Mouse (Mus musculus): ENCODE data around the gene Bmp6. TPM values are rescaled to one million over a fixed set of nuclear protein-coding genes. Genes with fewer than 3 reads are reported as not detected.

The Bmp6 gene
- polyA plus RNA-seq, 1 experiment from 2014 or later, result 2.1 TPM

DNA sequence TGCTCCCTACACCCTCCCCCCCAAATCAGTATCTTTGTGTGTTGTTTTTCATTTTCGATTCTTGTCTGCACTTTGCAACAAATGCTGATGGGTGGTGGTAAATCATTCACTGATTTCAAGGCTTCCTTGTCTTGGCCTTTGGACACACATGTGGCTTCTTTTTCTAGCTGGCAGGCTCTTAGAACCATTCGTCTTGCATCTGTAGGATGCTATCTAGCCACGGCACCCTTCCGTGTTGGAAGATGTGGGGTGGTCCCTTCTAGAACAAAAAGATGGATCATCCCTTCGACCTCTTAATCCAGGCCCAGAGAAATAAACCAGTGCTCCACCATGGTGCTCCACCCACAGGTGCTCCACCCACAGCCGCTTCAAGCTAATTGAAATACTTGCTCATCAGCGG is 19.0 kb downstream of the Bmp6 start:
- 85% methylated on average over 7 of the region's 7 CpGs for WGBS
- H3K4me1 ChIP-seq, result no peaks in the 10 kb centered on the region; the same call in 1 of the 2 replicates
- no peak overlapping the region for H3K27ac ChIP-seq
- H3K36me3 ChIP-seq, result no peaks in the 10 kb centered on the region
- no peak overlapping the region for H3K4me3 ChIP-seq
- DNase-seq (ENCODE audit: low spot score), result no peak
- H3K9me3 ChIP-seq, result no peaks in the 10 kb centered on the region
- no peaks in the 10 kb centered on the region for H3K27me3 ChIP-seq (ENCODE audit: insufficient read depth, poor library complexity, severe bottlenecking)

DNA sequence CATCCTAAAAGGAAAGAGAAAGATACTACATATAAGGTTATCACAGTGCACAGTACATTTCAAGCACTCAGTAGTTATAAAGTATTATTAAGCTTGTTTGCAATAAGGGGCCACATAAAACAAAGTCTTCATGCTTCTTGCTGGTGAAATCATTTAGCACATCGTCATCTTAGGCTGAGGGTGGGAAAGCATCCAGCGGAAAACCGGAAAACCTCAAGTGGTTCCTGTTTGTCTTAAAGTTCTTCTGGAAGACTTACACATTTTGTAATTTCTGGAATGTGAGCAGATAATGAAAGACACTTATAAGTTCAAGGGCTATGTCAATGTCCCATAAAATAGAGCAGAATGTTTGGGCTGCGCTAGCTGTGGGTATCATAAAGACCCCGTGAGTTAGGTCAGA is 24.7 kb downstream of the Bmp6 start:
- no peak overlapping the region for H3K4me3 ChIP-seq
- no peak overlapping the region for H3K27ac ChIP-seq
- WGBS, result 74% methylated on average over 5 of the region's 5 CpGs
- H3K4me1 ChIP-seq, result no peaks in the 10 kb centered on the region
- H3K27me3 ChIP-seq (ENCODE audit: insufficient read depth, poor library complexity, severe bottlenecking), result no peaks in the 10 kb centered on the region
- H3K9me3 ChIP-seq, result no peaks in the 10 kb centered on the region
- DNase-seq (ENCODE audit: low spot score), result no peak
- no peaks in the 10 kb centered on the region for H3K36me3 ChIP-seq

DNA sequence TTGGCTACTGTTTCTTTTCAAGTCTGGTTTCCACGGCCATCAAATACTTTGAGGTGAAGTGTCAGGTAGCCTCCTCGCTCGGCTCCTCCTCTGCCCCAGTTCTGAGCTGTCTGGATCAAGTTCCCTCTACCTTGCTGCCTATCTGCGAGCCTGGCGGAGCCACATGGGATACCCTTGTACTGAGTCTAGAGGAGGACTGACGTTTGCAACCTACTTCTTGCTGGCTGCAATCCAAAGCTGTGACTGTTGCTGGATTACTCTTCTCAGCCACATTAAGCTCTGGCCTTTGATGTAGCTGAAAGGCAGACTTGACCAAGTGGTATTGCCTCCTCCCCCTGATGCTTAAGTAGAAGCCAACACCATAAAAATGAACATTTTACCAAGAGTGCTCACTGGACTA is 31.2 kb downstream of the Bmp6 start:
- no peak for DNase-seq (ENCODE audit: low spot score)
- 65% methylated on average over 6 of the region's 6 CpGs for WGBS
- Histone ChIP-seq H3K36me3 (no peaks in the 10 kb centered on the region), H3K4me1 (peaks cover 9% of the 10 kb centered on the region; the same call in 1 of the 2 replicates), H3K27me3 (ENCODE audit: insufficient read depth, poor library complexity, severe bottlenecking) (no peaks in the 10 kb centered on the region), H3K4me3 (no peak overlapping the region), H3K27ac (no peak overlapping the region), H3K9me3 (peaks cover 6% of the 10 kb centered on the region; the same call in 1 of the 2 replicates)

DNA sequence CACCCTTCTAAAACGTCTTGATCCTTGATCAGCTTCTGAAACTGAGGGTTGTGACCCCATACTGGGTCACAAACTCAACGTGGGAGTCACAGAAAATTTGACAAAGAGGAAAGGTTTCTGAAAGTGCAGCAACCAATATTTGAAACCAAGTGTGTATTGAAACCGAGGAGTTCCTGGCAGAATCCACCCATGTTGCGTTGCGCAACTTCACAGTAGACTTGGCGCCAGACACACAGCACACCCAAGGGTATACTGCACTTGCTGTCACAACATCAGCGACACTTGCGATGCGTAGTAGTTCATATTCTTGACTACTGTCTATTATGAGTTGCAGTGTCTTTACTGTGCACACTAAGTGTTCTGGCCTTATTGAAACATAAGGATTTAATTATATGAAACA is 32.4 kb downstream of the Bmp6 start:
- Histone ChIP-seq H3K36me3 (no peaks in the 10 kb centered on the region), H3K4me3 (no peak overlapping the region), H3K4me1 (peaks cover 9% of the 10 kb centered on the region; the same call in 1 of the 2 replicates), H3K27ac (no peak overlapping the region), H3K27me3 (ENCODE audit: insufficient read depth, poor library complexity, severe bottlenecking) (no peaks in the 10 kb centered on the region), H3K9me3 (peaks cover 6% of the 10 kb centered on the region; the same call in 1 of the 2 replicates)
- DNase-seq (ENCODE audit: low spot score), result no peak
- 86% methylated on average over 9 of the region's 9 CpGs for WGBS

DNA sequence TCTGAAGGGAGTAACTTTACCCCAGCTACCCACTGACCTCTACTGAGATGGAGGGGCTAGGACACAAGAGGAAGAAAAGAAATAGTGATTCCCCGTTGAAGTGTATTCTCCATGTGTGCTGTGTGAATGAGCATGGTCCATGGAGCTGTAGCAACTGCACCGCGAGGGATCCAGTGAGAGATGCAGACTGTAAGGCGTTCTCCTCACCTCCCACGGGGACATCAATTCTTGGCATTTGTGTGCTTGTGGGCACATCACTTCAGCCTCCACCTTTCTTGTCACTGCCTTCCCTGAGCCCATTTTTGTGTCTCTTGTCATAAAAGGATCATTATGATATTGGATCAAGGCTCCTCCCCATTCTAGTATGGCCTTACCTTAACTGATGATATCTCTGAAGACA is 34.9 kb downstream of the Bmp6 start:
- no peak for DNase-seq (ENCODE audit: low spot score)
- no peaks in the 10 kb centered on the region for H3K27me3 ChIP-seq (ENCODE audit: insufficient read depth, poor library complexity, severe bottlenecking)
- peaks cover 6% of the 10 kb centered on the region; the same call in 1 of the 2 replicates for H3K9me3 ChIP-seq
- no peak overlapping the region for H3K27ac ChIP-seq
- no peak overlapping the region for H3K4me3 ChIP-seq
- H3K36me3 ChIP-seq, result no peaks in the 10 kb centered on the region
- WGBS, result 88% methylated on average over 5 of the region's 5 CpGs
- peaks cover 9% of the 10 kb centered on the region; the same call in 1 of the 2 replicates for H3K4me1 ChIP-seq

DNA sequence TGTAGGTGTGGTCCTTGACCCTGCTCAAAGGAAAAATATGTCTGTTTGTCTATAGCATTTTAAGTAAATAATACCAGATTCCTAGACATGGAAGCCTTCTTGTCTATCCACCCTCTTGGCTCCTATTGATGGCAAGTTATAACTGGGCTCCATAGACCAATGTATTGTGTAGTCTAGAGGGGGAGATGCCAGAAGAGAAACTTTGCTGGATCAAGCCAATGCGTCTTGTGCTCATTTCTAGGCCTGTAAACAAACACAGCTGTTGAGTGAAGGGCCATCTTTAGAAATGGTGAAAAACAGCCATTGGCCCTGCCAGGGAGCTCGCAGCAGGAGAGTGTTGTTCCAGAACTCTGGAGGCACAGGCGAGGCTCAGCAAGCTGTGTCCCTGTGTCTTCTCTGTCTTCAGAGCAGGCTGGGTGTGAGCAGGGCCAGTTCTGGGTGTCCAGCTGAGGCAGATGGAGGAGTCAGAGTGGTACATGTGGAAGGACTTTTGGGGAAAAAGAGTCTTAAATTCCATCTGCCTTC is 41.2 kb downstream of the Bmp6 start:
- no peak overlapping the region for H3K27ac ChIP-seq
- H3K9me3 ChIP-seq, result no peaks in the 10 kb centered on the region
- H3K27me3 ChIP-seq (ENCODE audit: insufficient read depth, poor library complexity, severe bottlenecking), result no peaks in the 10 kb centered on the region
- no peak overlapping the region for H3K4me3 ChIP-seq
- H3K36me3 ChIP-seq, result no peaks in the 10 kb centered on the region
- no peak for DNase-seq (ENCODE audit: low spot score)
- H3K4me1 ChIP-seq, result no peaks in the 10 kb centered on the region
- WGBS, result 78% methylated on average over 3 of the region's 3 CpGs

DNA sequence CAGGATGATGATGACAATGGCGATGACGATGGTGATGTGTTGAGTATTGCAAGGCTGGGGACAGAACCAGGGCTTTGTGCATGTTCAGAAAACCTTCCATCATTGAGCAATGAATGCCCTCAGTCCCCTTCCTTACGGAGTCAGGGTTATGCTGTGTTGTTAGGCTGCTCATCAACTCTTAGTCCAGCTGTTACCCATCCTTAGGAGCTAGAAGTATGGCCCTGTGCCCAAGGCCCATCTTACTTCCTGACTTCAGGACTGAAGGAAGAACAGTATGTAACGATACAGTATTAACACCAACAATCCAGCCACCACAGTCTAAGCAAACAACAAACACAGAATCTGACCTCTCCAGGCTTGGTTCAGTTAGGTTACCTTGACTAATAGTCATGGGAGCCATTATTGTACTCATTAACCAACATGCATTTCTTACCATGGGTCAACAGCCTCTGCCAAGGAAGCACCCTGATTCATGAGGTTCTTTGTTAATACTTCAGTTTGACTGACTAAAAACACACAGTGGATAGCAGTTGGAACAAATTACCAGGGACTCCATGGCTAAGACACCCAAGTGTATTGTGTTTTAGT is 42.6 kb downstream of the Bmp6 start:
- Histone ChIP-seq H3K36me3 (no peaks in the 10 kb centered on the region), H3K27ac (no peak overlapping the region), H3K4me1 (no peaks in the 10 kb centered on the region), H3K4me3 (no peak overlapping the region), H3K27me3 (ENCODE audit: insufficient read depth, poor library complexity, severe bottlenecking) (no peaks in the 10 kb centered on the region), H3K9me3 (no peaks in the 10 kb centered on the region)
- 85% methylated on average over 4 of the region's 4 CpGs for WGBS
- no peak for DNase-seq (ENCODE audit: low spot score)

DNA sequence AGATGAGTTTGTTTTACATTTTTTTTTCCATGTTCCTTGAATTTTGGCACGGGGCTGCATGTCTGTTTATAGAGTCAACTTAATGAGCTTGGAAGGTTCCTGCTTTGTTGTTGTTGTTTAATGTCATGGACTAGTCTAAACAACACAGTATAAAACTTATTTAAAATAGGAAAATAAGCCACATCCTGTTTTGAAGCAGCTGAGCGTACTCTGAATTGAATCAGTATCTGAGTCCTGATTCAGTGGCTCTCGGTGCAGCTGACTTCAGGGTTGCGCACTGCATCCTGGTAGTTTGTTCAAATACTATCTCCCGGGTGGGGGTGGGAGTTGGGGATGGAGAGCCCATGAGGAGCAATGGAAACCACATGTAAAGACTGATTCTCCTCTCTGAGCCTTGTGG is 48.5 kb downstream of the Bmp6 start:
- Histone ChIP-seq H3K4me1 (no peaks in the 10 kb centered on the region), H3K36me3 (no peaks in the 10 kb centered on the region), H3K27ac (no peak overlapping the region), H3K9me3 (no peaks in the 10 kb centered on the region), H3K4me3 (no peak overlapping the region), H3K27me3 (ENCODE audit: insufficient read depth, poor library complexity, severe bottlenecking) (no peaks in the 10 kb centered on the region; the same call in 1 of the 2 replicates)
- no peak for DNase-seq (ENCODE audit: low spot score)
- 71% methylated on average over 5 of the region's 5 CpGs for WGBS

DNA sequence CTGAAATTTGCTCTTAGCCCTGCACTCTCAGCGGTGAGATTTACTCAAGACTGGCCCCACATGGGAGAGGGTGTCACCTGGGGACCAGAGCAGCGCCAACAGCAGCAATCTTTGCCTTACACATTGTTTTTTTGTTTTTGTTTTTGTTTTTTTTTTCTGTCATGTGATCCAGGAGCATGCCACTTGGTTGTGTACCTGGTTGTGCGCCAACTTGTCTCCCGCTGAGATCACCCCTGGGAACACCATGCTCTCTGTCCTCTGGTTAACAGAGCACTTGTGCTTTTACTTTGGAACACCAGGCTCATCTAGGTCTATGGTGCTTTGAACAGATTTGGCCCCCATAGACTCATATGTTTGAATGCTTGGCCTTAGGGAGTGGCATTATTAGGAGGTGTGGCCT is 50.1 kb downstream of the Bmp6 start:
- 88% methylated on average over 4 of the region's 4 CpGs for WGBS
- no peaks in the 10 kb centered on the region for H3K36me3 ChIP-seq
- H3K9me3 ChIP-seq, result no peaks in the 10 kb centered on the region
- no peaks in the 10 kb centered on the region for H3K4me1 ChIP-seq
- no peak overlapping the region for H3K27ac ChIP-seq
- DNase-seq (ENCODE audit: low spot score), result no peak
- no peak overlapping the region for H3K4me3 ChIP-seq
- H3K27me3 ChIP-seq (ENCODE audit: insufficient read depth, poor library complexity, severe bottlenecking), result no peaks in the 10 kb centered on the region; the same call in 1 of the 2 replicates

DNA sequence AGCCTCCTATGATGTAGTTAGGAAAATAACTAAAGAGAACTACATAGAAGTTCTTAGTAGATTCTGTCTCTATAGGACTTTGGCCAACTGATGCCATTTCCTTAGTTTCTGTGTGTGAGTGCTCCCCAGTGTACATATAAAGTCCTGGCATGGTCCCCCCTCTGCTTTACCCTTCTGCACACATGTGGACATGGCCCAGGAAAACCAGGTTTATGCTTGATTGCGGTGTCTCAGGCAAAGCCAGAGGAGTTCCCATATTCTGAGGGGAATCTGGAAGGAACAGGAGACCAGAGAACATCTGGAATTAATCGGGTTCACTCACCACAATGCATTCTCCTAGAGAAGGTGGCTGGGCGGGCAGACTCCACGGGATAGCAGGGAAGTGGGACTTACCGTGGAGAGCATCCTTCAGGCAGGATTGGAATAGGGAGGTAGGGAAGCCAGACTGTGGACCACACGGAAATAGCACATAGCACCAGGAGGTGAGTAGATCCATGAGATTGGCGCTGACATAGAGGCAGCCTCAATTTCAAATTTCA is 52.2 kb downstream of the Bmp6 start:
- Histone ChIP-seq H3K4me1 (no peaks in the 10 kb centered on the region), H3K27ac (no peak overlapping the region), H3K36me3 (no peaks in the 10 kb centered on the region), H3K4me3 (no peak overlapping the region), H3K27me3 (ENCODE audit: insufficient read depth, poor library complexity, severe bottlenecking) (no peaks in the 10 kb centered on the region; the same call in 1 of the 2 replicates), H3K9me3 (no peaks in the 10 kb centered on the region)
- DNase-seq (ENCODE audit: low spot score), result no peak
- WGBS, result 72% methylated on average over 7 of the region's 7 CpGs

DNA sequence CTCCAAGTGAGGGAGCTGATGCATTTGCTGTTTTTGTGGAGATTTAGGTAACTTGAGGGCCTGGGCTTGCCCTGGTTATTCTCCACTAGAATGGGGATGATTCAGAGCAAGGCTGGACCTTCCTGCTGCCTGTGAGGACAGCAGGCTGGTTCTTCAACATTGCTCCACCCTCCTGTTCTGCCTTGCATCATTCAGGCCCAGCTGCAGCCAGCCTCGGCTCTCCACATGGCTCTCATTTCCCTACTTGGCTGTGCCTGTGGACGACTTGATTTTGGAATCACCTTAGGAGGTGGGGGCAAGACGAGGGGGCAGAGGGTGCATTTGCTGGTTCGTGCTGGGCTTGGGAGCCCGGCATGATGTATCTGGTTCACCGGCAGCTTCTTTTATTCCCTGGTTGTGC is 53.8 kb downstream of the Bmp6 start:
- DNase-seq (ENCODE audit: low spot score), result no peak
- H3K4me3 ChIP-seq, result no peak overlapping the region
- H3K27me3 ChIP-seq (ENCODE audit: insufficient read depth, poor library complexity, severe bottlenecking), result no peaks in the 10 kb centered on the region; the same call in 1 of the 2 replicates
- no peak overlapping the region for H3K27ac ChIP-seq
- no peaks in the 10 kb centered on the region for H3K4me1 ChIP-seq
- no peaks in the 10 kb centered on the region for H3K36me3 ChIP-seq
- H3K9me3 ChIP-seq, result no peaks in the 10 kb centered on the region
- 76% methylated on average over 6 of the region's 6 CpGs for WGBS

DNA sequence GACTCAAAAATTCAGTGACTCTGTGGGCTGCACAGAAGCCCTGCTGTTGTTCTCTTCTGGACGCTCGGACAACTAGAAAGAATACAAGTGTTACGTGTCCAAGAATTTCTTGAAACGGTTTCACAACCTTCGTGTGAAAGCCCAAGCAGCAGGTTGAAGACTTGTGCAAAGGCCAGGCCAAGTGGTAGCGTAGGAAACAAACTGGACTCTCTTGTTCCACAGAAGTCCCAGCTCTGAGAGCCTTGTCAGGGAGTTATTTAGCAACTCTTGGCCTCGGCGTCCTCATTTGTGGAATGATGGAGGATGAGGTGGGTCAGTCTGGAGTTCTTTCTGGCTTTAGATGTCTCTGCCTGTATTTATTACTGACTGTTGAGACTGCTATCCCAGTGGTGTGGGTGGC is 55.8 kb downstream of the Bmp6 start:
- Histone ChIP-seq H3K27me3 (ENCODE audit: insufficient read depth, poor library complexity, severe bottlenecking) (no peaks in the 10 kb centered on the region; the same call in 1 of the 2 replicates), H3K36me3 (no peaks in the 10 kb centered on the region), H3K9me3 (no peaks in the 10 kb centered on the region), H3K4me3 (no peak overlapping the region), H3K4me1 (peaks cover 10% of the 10 kb centered on the region), H3K27ac (no peak overlapping the region)
- 86% methylated on average over 8 of the region's 8 CpGs for WGBS
- DNase-seq (ENCODE audit: low spot score), result no peak

DNA sequence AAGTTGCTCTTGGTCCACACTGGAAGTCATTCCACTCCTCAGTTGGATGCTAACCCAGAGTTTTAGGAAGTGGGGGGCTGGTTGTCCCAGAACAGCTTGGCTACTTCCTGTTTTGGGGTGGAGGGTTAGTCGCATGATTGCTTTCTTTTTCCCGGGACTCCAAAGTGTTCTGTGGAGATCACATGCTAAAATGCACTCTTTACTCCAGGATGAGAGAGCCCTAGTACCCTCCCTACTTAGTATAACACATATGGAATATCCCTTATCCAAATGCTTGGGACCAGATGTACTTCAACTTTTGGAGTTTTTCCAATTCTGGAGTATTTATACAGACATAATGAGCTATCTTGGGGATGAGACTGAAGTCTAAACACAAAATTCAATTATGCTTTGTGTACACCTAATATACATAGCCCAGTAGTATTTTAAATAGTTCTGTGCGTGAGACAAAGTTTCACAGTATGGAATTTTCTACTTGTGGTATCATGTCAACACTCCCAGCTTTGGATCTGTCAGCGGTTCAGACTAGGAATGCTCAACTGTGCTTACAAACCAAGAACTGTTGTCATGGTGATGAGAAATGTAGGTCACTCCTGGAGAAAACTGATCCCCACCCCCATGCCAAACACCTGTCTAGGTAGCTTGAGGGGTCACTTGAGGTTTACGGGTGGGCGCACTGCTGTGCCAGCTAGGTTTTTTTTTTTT is 62.9 kb downstream of the Bmp6 start:
- Histone ChIP-seq H3K27me3 (ENCODE audit: insufficient read depth, poor library complexity, severe bottlenecking) (no peaks in the 10 kb centered on the region), H3K4me1 (peaks cover 39% of the 10 kb centered on the region), H3K36me3 (no peaks in the 10 kb centered on the region), H3K4me3 (no peak overlapping the region), H3K9me3 (no peaks in the 10 kb centered on the region), H3K27ac (no peak overlapping the region)
- WGBS, result 53% methylated on average over 6 of the region's 6 CpGs
- no peak for DNase-seq (ENCODE audit: low spot score)

Data from heart, embryonic 10.5 days (tissue).